Mouse (Mus musculus) kidney, embryonic 16.5 days (tissue): Measurements from ENCODE around the gene Bicd2. TPM values are rescaled to one million over a fixed set of nuclear protein-coding genes. Genes with fewer than 3 reads are reported as not detected.

Experiments
- ATAC-seq: fragments of 200-750 bp; cut with Nextera tagmentation; 2 replicates; pipeline ENCODE4 v1.8.0; 2017; ENCODE audit warnings: moderate TSS enrichment; ENCODE audit not compliant: low FRiP score, low TSS enrichment
- H3K27ac ChIP-seq: fragments of 300-500 bp; sonication (generic); 2 replicates; pipeline ENCODE4 v1.5.1; 2014; ENCODE audit warnings: low read length
- H3K27me3 ChIP-seq: fragments of 300-500 bp; sonication (generic); 2 replicates; pipeline ENCODE4 v1.6.1; 2014; ENCODE audit warnings: low read length, control low read depth, mixed read lengths; ENCODE audit not compliant: insufficient read depth
- H3K36me3 ChIP-seq: fragments of 300-500 bp; sonication (generic); 2 replicates; pipeline ENCODE4 v1.6.1; 2014; ENCODE audit warnings: low read length, control low read depth, mixed read lengths; ENCODE audit not compliant: insufficient read depth
- H3K4me1 ChIP-seq: fragments of 300-500 bp; sonication (generic); 2 replicates; pipeline ENCODE4 v1.6.1; 2014; ENCODE audit warnings: low read length, control low read depth, mixed read lengths; ENCODE audit not compliant: insufficient read depth
- H3K4me2 ChIP-seq: fragments of 300-500 bp; sonication (generic); replicated peaks from 2 replicates; pipeline ENCODE4 v1.6.1; 2014; ENCODE audit warnings: low read depth, low read length
- H3K4me3 ChIP-seq: fragments of 300-500 bp; sonication (generic); 2 replicates; pipeline ENCODE4 v1.5.1; 2014; ENCODE audit warnings: mild to moderate bottlenecking, low read length
- H3K9ac ChIP-seq: fragments of 300-500 bp; sonication (generic); replicated peaks from 2 replicates; pipeline ENCODE4 v1.6.1; 2014; ENCODE audit warnings: low read length
- H3K9me3 ChIP-seq: fragments of 300-500 bp; sonication (generic); 2 replicates; pipeline ENCODE4 v1.6.1; 2016; ENCODE audit warnings: low read length, control low read depth
- WGBS: fragments of 180-500 bp; shearing (Covaris S2); extraction: QIAGEN DNeasy Blood & Tissue Kit; methylation state at CpG from one replicate; pipeline ENCODE4 v1.1.7; 2014; 5-methylcytosine and 5-hydroxymethylcytosine counted together
- polyA plus RNA-seq: library from polyadenylated mRNA; unstranded; fragments of >200 nt; fragmentation: Nextera tagmentation; extraction: Ambion mirVana; gene quantifications from 2 replicates; pipeline ENCODE4 v1.2.1, GENCODE M21; 2015

Gene Bicd2
- polyA plus RNA-seq, 1 experiment from 2014 or later: 29.4 TPM

DNA sequence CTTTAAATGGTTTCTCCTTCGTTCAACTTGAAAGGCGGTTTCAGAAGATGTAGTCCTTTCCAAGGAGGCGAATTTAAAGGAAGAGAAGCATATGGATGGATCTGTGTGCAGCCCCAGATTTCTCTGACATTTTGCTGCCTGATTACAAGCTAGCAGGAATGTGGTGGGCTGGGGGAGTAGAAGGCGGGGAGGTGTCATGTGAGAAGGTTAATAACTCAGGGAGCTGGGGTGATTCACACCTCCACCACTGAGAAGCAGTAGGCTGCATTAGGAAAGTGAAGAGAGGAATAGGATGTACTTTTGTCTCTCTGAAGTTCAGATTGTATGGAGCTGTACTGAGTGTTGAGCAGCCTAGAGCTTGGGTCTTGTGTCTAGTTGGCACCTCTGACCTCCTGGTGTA, 80.6 kb downstream of the Bicd2 start:
- WGBS: 10% methylated on average over 4 of the region's 4 CpGs

DNA sequence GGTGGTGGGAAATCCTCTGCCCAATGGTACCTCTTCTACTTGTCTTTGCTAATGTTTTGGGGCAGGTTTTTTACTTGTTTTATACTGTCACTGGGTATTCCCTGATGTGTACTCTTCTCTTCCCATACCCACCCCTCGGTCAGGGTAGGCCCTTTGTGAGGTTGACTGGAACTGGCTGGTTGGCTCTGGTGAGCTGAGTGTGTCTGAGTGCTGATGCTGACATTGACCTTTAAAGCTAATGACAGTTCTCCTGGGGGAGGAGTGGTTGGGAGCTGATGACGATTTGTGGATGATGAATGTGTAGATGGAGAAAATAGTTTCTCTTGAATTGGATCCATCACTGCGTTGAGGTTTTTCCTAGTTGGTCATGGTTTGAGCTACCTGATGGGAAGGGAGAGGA, 85.4 kb downstream of the Bicd2 start:
- 88% methylated on average over 3 of the region's 3 CpGs for WGBS
- Histone ChIP-seq H3K9me3 (no peaks in the 10 kb centered on the region), H3K27ac (no peak overlapping the region), H3K9ac (no peak overlapping the region), H3K4me3 (no peak overlapping the region), H3K4me1 (peaks cover 24% of the 10 kb centered on the region), H3K4me2 (no peak overlapping the region), H3K27me3 (no peaks in the 10 kb centered on the region), H3K36me3 (no peaks in the 10 kb centered on the region)
- no peak for ATAC-seq

More for the DNA sequence above, 80.6 kb downstream of the Bicd2 start:
- H3K4me1 ChIP-seq: peaks cover 24% of the 10 kb centered on the region
- H3K4me2 ChIP-seq: peak overlapping the region; percentile 94
- no peaks in the 10 kb centered on the region for H3K9me3 ChIP-seq
- H3K9ac ChIP-seq: peak overlapping the region; percentile 88
- ATAC-seq: no peak
- H3K36me3 ChIP-seq: no peaks in the 10 kb centered on the region
- peak overlapping the region; percentile 95 for H3K4me3 ChIP-seq
- H3K27me3 ChIP-seq: no peaks in the 10 kb centered on the region
- no peak overlapping the region for H3K27ac ChIP-seq

DNA sequence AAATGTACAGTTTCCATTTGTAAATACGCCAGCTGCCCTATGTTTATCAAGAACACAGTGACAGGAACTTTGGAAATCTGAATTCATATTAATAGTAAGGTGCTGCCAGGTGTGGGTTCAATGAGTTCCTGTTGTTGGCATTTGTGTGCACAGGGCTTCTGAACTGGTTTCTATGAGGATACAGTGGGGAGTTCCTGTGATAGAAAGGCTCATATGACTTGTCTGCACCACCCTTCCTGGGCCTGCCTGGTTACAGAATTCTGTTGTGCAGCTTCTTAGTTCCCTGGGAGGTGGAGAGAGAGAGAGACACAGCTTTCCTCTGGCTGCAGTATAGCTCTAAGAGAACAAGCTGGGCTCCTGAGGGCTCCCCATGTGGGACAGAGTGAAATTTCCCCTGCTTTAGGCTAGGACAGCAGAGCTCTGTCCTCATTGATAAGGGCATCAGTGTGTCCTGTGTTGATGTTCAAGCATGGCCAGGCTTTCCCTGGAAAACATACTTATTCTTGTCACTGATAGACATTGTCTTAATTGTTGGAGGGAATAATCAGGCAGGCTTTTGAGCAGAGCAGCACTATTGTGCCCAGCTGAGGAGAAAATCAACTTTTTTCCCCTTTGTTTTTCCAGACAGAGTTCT, 86.8 kb downstream of the Bicd2 start:
- Histone ChIP-seq H3K4me1 (peaks cover 9% of the 10 kb centered on the region; the same call in 1 of the 2 replicates), H3K36me3 (peaks cover 4% of the 10 kb centered on the region; the same call in 1 of the 2 replicates), H3K4me3 (no peak overlapping the region), H3K9me3 (no peaks in the 10 kb centered on the region), H3K27ac (no peak overlapping the region), H3K4me2 (no peak overlapping the region), H3K9ac (no peak overlapping the region), H3K27me3 (no peaks in the 10 kb centered on the region)
- 94% methylated on average over 1 of the region's 1 CpGs for WGBS
- ATAC-seq: no peak

DNA sequence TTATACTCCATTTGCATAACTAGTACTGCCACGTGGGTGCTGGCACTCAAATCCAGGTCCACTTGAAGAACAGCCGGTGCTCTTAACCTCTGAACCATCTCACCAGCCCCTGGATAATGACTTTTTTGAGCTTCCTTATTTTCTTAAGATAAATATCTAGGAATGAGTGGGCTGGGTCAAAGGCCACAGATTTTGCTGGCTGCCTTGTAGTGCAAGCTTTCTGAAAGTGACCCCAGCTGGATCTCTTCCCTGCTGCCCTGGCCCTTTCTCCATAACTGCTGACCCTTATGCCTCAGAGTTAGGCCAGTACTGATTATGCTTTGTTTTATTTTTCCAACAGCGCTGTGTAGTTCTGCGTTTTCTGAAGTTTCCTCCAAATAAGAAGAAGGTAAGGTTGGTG, 89.1 kb downstream of the Bicd2 start:
- no peak for ATAC-seq
- Histone ChIP-seq H3K27ac (no peak overlapping the region), H3K4me2 (no peak overlapping the region), H3K36me3 (peaks cover 10% of the 10 kb centered on the region), H3K9me3 (no peaks in the 10 kb centered on the region), H3K9ac (no peak overlapping the region), H3K4me3 (no peak overlapping the region), H3K27me3 (no peaks in the 10 kb centered on the region), H3K4me1 (0 out of 2 replicates have a peak, but pooled peaks cover 7% of the 10 kb centered on the region)
- 46% methylated on average over 4 of the region's 4 CpGs for WGBS

DNA sequence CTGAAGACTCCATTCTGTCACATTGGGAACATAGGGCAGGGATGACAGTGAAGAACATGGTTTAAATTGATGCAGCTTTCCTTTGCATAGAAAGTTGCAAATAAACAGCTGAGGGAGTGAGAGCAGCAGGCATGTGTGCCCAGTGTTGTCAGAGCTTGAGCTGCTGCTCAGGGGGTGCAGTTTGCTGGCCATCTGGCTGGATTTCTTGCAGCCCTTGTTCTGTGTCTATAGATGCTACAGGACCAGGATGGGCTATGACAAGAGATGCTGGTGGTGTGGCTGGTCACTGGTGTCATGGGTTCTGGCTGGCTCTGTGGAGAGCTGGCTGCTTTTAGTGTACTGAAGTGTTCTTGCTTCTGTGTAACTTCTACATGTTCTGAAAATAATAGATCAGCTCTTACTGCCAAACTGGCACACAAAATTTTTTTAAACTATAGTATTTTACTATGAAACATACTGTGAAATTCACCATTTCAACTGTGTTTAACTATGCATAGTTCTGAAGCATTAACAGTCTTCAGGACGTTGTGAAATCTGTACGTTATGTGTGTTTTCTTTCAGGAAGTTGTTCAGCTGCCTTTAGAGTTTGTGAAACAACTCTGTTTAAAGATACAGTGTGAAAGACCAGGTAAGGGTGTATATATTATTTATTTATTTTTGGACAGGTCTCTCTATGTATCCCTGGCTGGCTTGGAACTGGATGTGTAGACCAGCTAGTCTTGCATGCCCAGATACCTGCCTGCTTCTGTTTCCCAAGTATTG, 92.1 kb downstream of the Bicd2 start:
- Histone ChIP-seq H3K4me1 (0 out of 2 replicates have a peak, but pooled peaks cover 7% of the 10 kb centered on the region), H3K4me2 (no peak overlapping the region), H3K9me3 (no peaks in the 10 kb centered on the region), H3K9ac (no peak overlapping the region), H3K36me3 (peaks cover 29% of the 10 kb centered on the region), H3K27ac (no peak overlapping the region), H3K4me3 (no peak overlapping the region), H3K27me3 (no peaks in the 10 kb centered on the region)
- WGBS: 88% methylated on average over 2 of the region's 2 CpGs
- ATAC-seq: no peak

DNA sequence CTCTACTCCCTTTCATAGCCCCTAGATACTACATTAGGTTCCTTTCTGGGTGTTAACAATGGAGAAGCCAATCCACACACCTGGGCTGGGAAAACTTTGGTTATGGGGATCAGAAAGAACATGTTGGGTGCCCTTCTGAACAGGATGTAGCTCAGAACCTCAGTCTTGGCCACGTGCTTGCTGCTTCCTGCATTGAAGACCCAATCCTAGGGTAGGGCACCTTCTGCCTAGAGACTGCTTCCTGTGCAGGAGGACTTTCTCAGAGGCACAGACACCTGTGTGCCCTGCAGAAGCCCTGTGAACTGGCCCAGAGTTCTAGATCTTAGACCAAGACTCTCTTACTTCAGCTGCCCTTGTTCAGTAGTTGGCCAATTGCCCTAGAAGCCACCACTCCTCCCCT, 94.4 kb downstream of the Bicd2 start:
- H3K9me3 ChIP-seq: no peaks in the 10 kb centered on the region
- 64% methylated on average over 1 of the region's 1 CpGs for WGBS

DNA sequence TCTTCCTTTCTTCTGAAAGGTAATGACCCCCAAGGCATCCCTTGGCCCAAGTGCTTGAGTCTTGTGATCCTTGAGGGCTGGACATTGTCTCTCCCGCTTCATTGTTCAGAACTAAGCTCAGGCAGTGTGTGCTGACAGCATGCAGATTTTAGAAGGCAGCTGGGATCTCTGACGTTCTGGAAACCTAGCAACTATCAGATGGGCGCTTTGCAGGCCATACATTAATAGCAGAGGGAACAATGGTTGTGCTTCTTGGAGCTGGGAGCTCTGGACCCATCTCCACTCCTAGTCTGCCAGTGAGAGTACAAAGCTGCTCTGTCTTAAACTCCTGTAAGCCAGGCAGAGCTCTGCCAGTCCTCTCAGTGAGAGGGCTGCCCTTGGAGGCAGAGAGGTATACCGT, 94.8 kb downstream of the Bicd2 start:
- ATAC-seq: no peak
- Histone ChIP-seq H3K9me3 (no peaks in the 10 kb centered on the region), H3K4me2 (no peak overlapping the region), H3K9ac (no peak overlapping the region), H3K4me1 (no peaks in the 10 kb centered on the region), H3K4me3 (no peak overlapping the region), H3K36me3 (peaks cover 29% of the 10 kb centered on the region), H3K27me3 (no peaks in the 10 kb centered on the region), H3K27ac (no peak overlapping the region)
- 84% methylated on average over 4 of the region's 4 CpGs for WGBS

More for the DNA sequence above, 94.4 kb downstream of the Bicd2 start:
- Histone ChIP-seq H3K9ac (no peak overlapping the region), H3K4me2 (no peak overlapping the region), H3K36me3 (peaks cover 29% of the 10 kb centered on the region), H3K4me1 (0 out of 2 replicates have a peak, but pooled peaks cover 2% of the 10 kb centered on the region), H3K27me3 (no peaks in the 10 kb centered on the region), H3K27ac (no peak overlapping the region), H3K4me3 (no peak overlapping the region)
- ATAC-seq: no peak

Other genes with a start within 250 kb of the Bicd2 start
- 1.0 and 1.2 TPM in 2 replicates for gene Wnk2, start 193.6 kb upstream of the Bicd2 start, polyA plus RNA-seq
- 76.1 and 77.1 TPM in 2 replicates for gene Ninj1, start 154.1 kb upstream of the Bicd2 start, polyA plus RNA-seq
- 50.0 and 52.6 TPM in 2 replicates for gene Card19, start 125.5 kb upstream of the Bicd2 start, polyA plus RNA-seq
- gene Susd3, start 92.9 kb upstream of the Bicd2 start, polyA plus RNA-seq: 31.2 and 34.5 TPM in 2 replicates
- 1.0 and 1.1 TPM in 2 replicates for gene Fgd3, start 21.3 kb upstream of the Bicd2 start, polyA plus RNA-seq
- 17.4 and 17.9 TPM in 2 replicates for gene Ippk, start 79.7 kb downstream of the Bicd2 start, polyA plus RNA-seq
- gene Tes3-ps, start 151.7 kb downstream of the Bicd2 start, polyA plus RNA-seq: 0.76 and 1.9 TPM in 2 replicates
- 1.1 and 1.3 TPM in 2 replicates for gene Ecm2, start 163.2 kb downstream of the Bicd2 start, polyA plus RNA-seq
- 16.0 and 19.9 TPM in 2 replicates for gene Aspn, start 202.9 kb downstream of the Bicd2 start, polyA plus RNA-seq
- gene Omd, start 240.9 kb downstream of the Bicd2 start, polyA plus RNA-seq: 1.0 and 2.0 TPM in 2 replicates